8 mouse cellular contexts compared by ENCODE assay signal in genomic region chr2:167306626-167307541, GRCm38 (mm10). TPM values are rescaled to one million over a fixed set of nuclear protein-coding genes. Genes with fewer than 3 reads are reported as not detected.
DNase-seq lines count a peak whose midpoint lies in the region; ATAC-seq lines count a peak whose summit lies in the region.

No protein-coding gene starts in this region.

- H3K27me3 ChIP-seq in stomach, embryonic 15.5 days (replicated peaks), result no peaks in the 10 kb centered on the region

- H3K4me3 ChIP-seq in stomach, embryonic 15.5 days (replicated peaks), result no peak overlapping the region

- H3K27ac ChIP-seq in stomach, embryonic 15.5 days, result peak overlapping the region; percentile 59

- peaks cover 6% of the 10 kb centered on the region; the same call in 1 of the 2 replicates for H3K4me1 ChIP-seq in stomach, embryonic 15.5 days

- H3K36me3 ChIP-seq in stomach, embryonic 15.5 days, result peaks cover 21% of the 10 kb centered on the region

- intact Hi-C loops in heart, postnatal 10 days (cut with DNase I), result loop anchor here (2.0 kb wide), 1 partner anchor 32 kb away; no protein-coding TSS in a partner anchor

- ATAC-seq in stomach, embryonic 15.5 days (ENCODE audit: insufficient read depth, low FRiP score, low read depth), result 0 out of 2 replicates have a peak, but pooled peaks have one; percentile 29

- H3K9ac ChIP-seq in stomach, embryonic 15.5 days, result no peak overlapping the region

- DNase-seq in embryo, embryonic 11 days, result peak; percentile 22
- no peak for DNase-seq in embryo, embryonic 10 days (ENCODE audit: low spot score)
- DNase-seq in ovary, postnatal 36 days (ENCODE audit: low spot score), result peak; percentile 4
- no peak for DNase-seq in ovary, adult 18-20 months (ENCODE audit: low spot score)
- DNase-seq in heart, postnatal 10 days, result peak; percentile 38 to 51
- peak; percentile 51 to 71 for DNase-seq in kidney, postnatal 4 days
- DNase-seq in ovary, postnatal 14 days (ENCODE audit: low spot score), result no peak

- H3K4me2 ChIP-seq in stomach, embryonic 15.5 days, result peak overlapping the region; percentile 27; the same call in 1 of the 2 replicates

- 73% methylated on average over 15 of the region's 15 CpGs for WGBS in stomach, embryonic 15.5 days

- no peaks in the 10 kb centered on the region for H3K9me3 ChIP-seq in stomach, embryonic 15.5 days

RNA-seq across cellular contexts. Expression of gene B4galt5, which starts 42.1 kb away (rescaled TPM):
- total RNA-seq in heart, postnatal 10 days (2021), result 10 to 100 TPM; 21.2 to 23.5 TPM
- 16.7 and 17.0 TPM in 2 replicates for polyA plus RNA-seq in stomach, embryonic 15.5 days (2015; fragmentation: Nextera tagmentation; extraction: Ambion mirVana)

Comparison
In these comparisons a context has a peak if more than half of its experiments do, and no peak if none do; other contexts are left out.
1. DNase-seq: peak in embryo, embryonic 11 days (single experiment), ovary, postnatal 36 days (single experiment), heart, postnatal 10 days (2 of 2) and kidney, postnatal 4 days (2 of 2); none in embryo, embryonic 10 days (single experiment), ovary, adult 18-20 months (single experiment) and ovary, postnatal 14 days (single experiment).